Comparison of ENCODE assay signal across 9 mouse cellular contexts in the genomic region with DNA sequence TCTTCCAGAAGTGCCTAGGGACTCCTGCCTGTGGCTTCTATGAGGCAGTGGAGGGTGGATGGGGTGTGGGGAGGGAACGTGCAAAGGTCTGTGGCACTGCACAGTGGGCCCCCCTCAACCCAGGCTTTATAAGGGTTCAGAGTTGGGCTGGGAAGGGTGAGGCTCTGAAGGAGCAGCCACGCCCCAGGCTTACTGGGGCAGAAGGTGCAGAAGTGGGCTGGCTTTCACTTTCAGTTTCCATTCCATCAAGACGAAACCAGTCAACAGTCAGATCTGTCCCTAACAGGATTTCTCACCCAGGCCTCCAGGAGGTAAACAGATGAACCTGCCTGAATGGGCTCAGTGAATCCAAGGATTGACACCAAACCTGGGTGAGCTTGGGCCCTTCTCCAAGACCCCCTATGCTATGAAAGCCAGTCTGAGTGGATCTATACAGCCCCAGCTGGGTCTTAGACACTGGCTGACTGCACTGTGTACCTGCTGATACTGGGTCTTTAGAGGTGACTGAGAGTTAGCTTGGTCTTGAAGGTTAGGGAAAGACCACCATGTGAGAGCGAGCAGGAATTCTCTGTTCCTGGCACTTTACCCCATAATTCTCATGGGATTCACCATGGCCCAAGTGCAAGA.
A peak's percentile ranks its signal among the peaks of the same experiment; 100 is the strongest.
DNase-seq lines count a peak whose midpoint lies in the region; ATAC-seq lines count a peak whose summit lies in the region.
"Had no signal": no experiment of that assay in that cellular context is flagged by ENCODE, and none has a peak within 500 bp of the region (broad histone marks: within the 10 kb centered on the region; RNA-seq: fewer than 3 reads in every experiment).

No protein-coding gene starts in this region.

- H3K4me2 ChIP-seq in heart, embryonic 12.5 days, result no peak overlapping the region
- no peak overlapping the region for H3K4me2 ChIP-seq in lung, embryonic 15.5 days
- H3K4me2 ChIP-seq in stomach, embryonic 15.5 days, result peak overlapping the region; percentile 19; the same call in 1 of the 2 replicates

- peaks cover 3% of the 10 kb centered on the region for H3K27me3 ChIP-seq in heart, embryonic 12.5 days (replicated peaks)
- no peaks in the 10 kb centered on the region for H3K27me3 ChIP-seq in lung, embryonic 15.5 days
- no peaks in the 10 kb centered on the region for H3K27me3 ChIP-seq in stomach, embryonic 15.5 days (replicated peaks)

- no peak overlapping the region for H3K27ac ChIP-seq in heart, embryonic 12.5 days (ENCODE audit: poor library complexity, severe bottlenecking)
- H3K27ac ChIP-seq in lung, embryonic 15.5 days, result no peak overlapping the region
- H3K27ac ChIP-seq in stomach, embryonic 15.5 days, result no peak overlapping the region
- H3K27ac ChIP-seq: midbrain, embryonic 10.5 days had no signal

- no peaks in the 10 kb centered on the region; the same call in 1 of the 2 replicates for H3K9me3 ChIP-seq in heart, embryonic 12.5 days (replicated peaks)
- no peaks in the 10 kb centered on the region for H3K9me3 ChIP-seq in lung, embryonic 15.5 days
- no peaks in the 10 kb centered on the region for H3K9me3 ChIP-seq in stomach, embryonic 15.5 days
- H3K9me3 ChIP-seq: midbrain, embryonic 10.5 days had no signal

- peak; percentile 37 for DNase-seq in heart, adult 8-10 months (ENCODE audit: low spot score)
- no peak for DNase-seq in adrenal gland, adult 18-20 months (ENCODE audit: low spot score in 2 of 2)
- no peak for DNase-seq in layer of hippocampus, postnatal 14 days (ENCODE audit: low spot score in 2 of 2)

- H3K4me1 ChIP-seq in heart, embryonic 12.5 days (replicated peaks), result peaks cover 1% of the 10 kb centered on the region
- peaks cover 3% of the 10 kb centered on the region for H3K4me1 ChIP-seq in lung, embryonic 15.5 days
- peaks cover 2% of the 10 kb centered on the region; the same call in 1 of the 2 replicates for H3K4me1 ChIP-seq in stomach, embryonic 15.5 days

- H3K9ac ChIP-seq in heart, embryonic 12.5 days, result no peak overlapping the region
- no peak overlapping the region for H3K9ac ChIP-seq in lung, embryonic 15.5 days
- H3K9ac ChIP-seq in stomach, embryonic 15.5 days, result no peak overlapping the region

- no peak for ATAC-seq in heart, embryonic 12.5 days (ENCODE audit: insufficient number of reproducible peaks, low FRiP score)
- peak; percentile 93 for ATAC-seq in common myeloid progenitor, adult 5-6 weeks (replicated peaks; ENCODE audit: low read depth, poor library complexity, severe bottlenecking)
- 0 out of 2 replicates have a peak, but pooled peaks have one; percentile 28 for ATAC-seq in lung, embryonic 15.5 days (ENCODE audit: borderline replicate concordance, extremely low read depth, low FRiP score, low TSS enrichment)
- ATAC-seq in stomach, embryonic 15.5 days (ENCODE audit: insufficient read depth, low FRiP score, low read depth), result peak; percentile 76
- ATAC-seq in cerebellum, adult (ENCODE audit: insufficient number of reproducible peaks, low FRiP score, low TSS enrichment), result no peak

- H3K4me3 ChIP-seq in heart, embryonic 12.5 days, result no peak overlapping the region
- no peak overlapping the region for H3K4me3 ChIP-seq in lung, embryonic 15.5 days
- H3K4me3 ChIP-seq in stomach, embryonic 15.5 days (replicated peaks), result no peak overlapping the region
- H3K4me3 ChIP-seq: midbrain, embryonic 10.5 days had no signal

- no peaks in the 10 kb centered on the region for H3K36me3 ChIP-seq in heart, embryonic 12.5 days
- no peaks in the 10 kb centered on the region for H3K36me3 ChIP-seq in lung, embryonic 15.5 days
- H3K36me3 ChIP-seq in stomach, embryonic 15.5 days, result no peaks in the 10 kb centered on the region
- H3K36me3 ChIP-seq: midbrain, embryonic 10.5 days had no signal

- 77% methylated on average over 4 of the region's 4 CpGs for WGBS in heart, embryonic 12.5 days
- WGBS in lung, embryonic 15.5 days, result 74% methylated on average over 4 of the region's 4 CpGs
- 60% methylated on average over 4 of the region's 4 CpGs for WGBS in stomach, embryonic 15.5 days

Comparison
In these comparisons a context has a peak if more than half of its experiments do, and no peak if none do; other contexts are left out.
1. ATAC-seq: peak in common myeloid progenitor, adult 5-6 weeks (single experiment), lung, embryonic 15.5 days (single experiment) and stomach, embryonic 15.5 days (single experiment); none in heart, embryonic 12.5 days (single experiment) and cerebellum, adult (single experiment).